Mouse (Mus musculus) bone marrow macrophage, adult 2 months (primary cell): ENCODE measurements around the gene Tlx3.

Experiments
- CTCF ChIP-seq: IDR thresholded peaks from 2 replicates; pipeline ENCODE4 v1.5.1; 2012; ENCODE audit warnings: low read depth, mild to moderate bottlenecking, low read length, moderate library complexity
- POLR2A ChIP-seq: IDR thresholded peaks from 2 replicates; pipeline ENCODE4 v1.6.1; 2012; ENCODE audit warnings: mild to moderate bottlenecking, low read depth, low read length, borderline replicate concordance

DNA sequence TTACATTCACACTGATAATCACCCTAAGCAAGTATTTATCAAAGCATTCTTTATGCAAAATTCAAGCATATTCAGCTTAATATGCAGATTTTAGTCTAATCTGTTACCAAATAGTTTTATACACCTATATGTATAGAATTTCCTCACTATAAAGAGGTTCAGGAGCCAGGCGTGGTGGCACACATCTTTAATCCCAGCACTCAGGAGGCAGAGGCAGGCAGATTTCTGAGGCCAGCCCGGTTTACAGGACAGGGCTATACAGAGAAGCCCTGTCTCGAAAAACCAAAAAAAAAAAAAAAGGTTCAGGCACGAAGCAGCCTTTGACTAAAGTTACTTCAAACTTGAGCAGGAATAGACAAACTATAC, 51.6 kb downstream of the Tlx3 start:
- no peak for TF ChIP-seq CTCF
- no peak for TF ChIP-seq POLR2A
